Mouse (Mus musculus) stomach, postnatal 0 days (tissue): ENCODE data around the gene Gm21974. TPM values are rescaled to one million over a fixed set of nuclear protein-coding genes. Genes with fewer than 3 reads are reported as not detected.

ENCODE experiments used
- ATAC-seq: fragments of 200-750 bp; cut with Nextera tagmentation; 2 replicates; pipeline ENCODE4 v1.8.0; 2017; ENCODE audit not compliant: low FRiP score, low TSS enrichment
- DNase-seq: peaks from one replicate; pipeline ENCODE4 v3.0.0-alpha.2; 2016; ENCODE audit warnings: low spot score
- H3K27ac ChIP-seq: fragments of 300-500 bp; sonication (generic); replicated peaks from 2 replicates; pipeline ENCODE4 v1.5.1; 2014; ENCODE audit warnings: mild to moderate bottlenecking, control low read depth
- H3K27me3 ChIP-seq: fragments of 300-500 bp; sonication (generic); 2 replicates; pipeline ENCODE4 v1.6.1; 2014; ENCODE audit warnings: low read length; ENCODE audit not compliant: control insufficient read depth, insufficient read depth
- H3K36me3 ChIP-seq: fragments of 300-500 bp; sonication (generic); 2 replicates; pipeline ENCODE4 v1.6.1; 2014; ENCODE audit warnings: low read length, mixed read lengths; ENCODE audit not compliant: control insufficient read depth, insufficient read depth
- H3K4me1 ChIP-seq: fragments of 300-500 bp; sonication (generic); replicated peaks from 2 replicates; pipeline ENCODE4 v1.6.1; 2014; ENCODE audit warnings: antibody characterized with exemption; ENCODE audit not compliant: control insufficient read depth, insufficient read depth
- H3K4me2 ChIP-seq: fragments of 300-500 bp; sonication (generic); replicated peaks from 2 replicates; pipeline ENCODE4 v1.6.1; 2014; ENCODE audit warnings: low read depth, mild to moderate bottlenecking, control low read depth, moderate library complexity
- H3K4me3 ChIP-seq: fragments of 300-500 bp; sonication (generic); 2 replicates; pipeline ENCODE4 v1.5.1; 2014; ENCODE audit warnings: low read depth, low read length, control low read depth
- H3K9ac ChIP-seq: fragments of 300-500 bp; sonication (generic); 2 replicates; pipeline ENCODE4 v1.6.1; 2014; ENCODE audit warnings: mild to moderate bottlenecking, low read length, control low read depth, mixed read lengths
- H3K9me3 ChIP-seq: fragments of 300-500 bp; sonication (generic); 2 replicates; pipeline ENCODE4 v1.6.1; 2016; ENCODE audit warnings: low read length; ENCODE audit not compliant: control insufficient read depth
- CTCF ChIP-seq: IDR thresholded peaks from 2 replicates; pipeline ENCODE4 v1.5.1; 2016; ENCODE audit warnings: antibody characterized with exemption, low read depth, mild to moderate bottlenecking, moderate library complexity
- EP300 ChIP-seq: optimal IDR thresholded peaks from 2 replicates; pipeline ENCODE3; 2016; ENCODE audit warnings: antibody characterized with exemption
- WGBS: fragments of 180-500 bp; shearing (Covaris S2); extraction: QIAGEN DNeasy Blood & Tissue Kit; methylation state at CpG from one replicate; pipeline ENCODE4 v1.1.7; 2014; 5-methylcytosine and 5-hydroxymethylcytosine counted together
- polyA plus RNA-seq: library from polyadenylated mRNA; unstranded; fragments of >200 nt; fragmentation: Nextera tagmentation; extraction: Ambion mirVana; gene quantifications from 2 replicates; pipeline ENCODE4 v1.2.1, GENCODE M21; 2015

The Gm21974 gene
- polyA plus RNA-seq, 1 experiment from 2014 or later, result not detected

GRCm38 (mm10) chr7:127894480-127894879, 774 bp downstream of the Gm21974 start:
- Histone ChIP-seq H3K27ac (no peak overlapping the region), H3K36me3 (no peaks in the 10 kb centered on the region; the same call in 1 of the 2 replicates), H3K4me1 (no peaks in the 10 kb centered on the region), H3K27me3 (no peaks in the 10 kb centered on the region), H3K4me3 (peak overlapping the region; percentile 59; the same call in 1 of the 2 replicates), H3K9ac (peak overlapping the region; percentile 70; the same call in 1 of the 2 replicates), H3K4me2 (peak overlapping the region; percentile 79), H3K9me3 (no peaks in the 10 kb centered on the region)
- TF ChIP-seq EP300 (no peak), CTCF (peak; percentile 29; the same call in 1 of the 2 replicates)
- peak; percentile 41 for DNase-seq
- WGBS, result 56% methylated on average over 5 of the region's 5 CpGs
- no peak for ATAC-seq

- H3K9me3 ChIP-seq, result no peaks in the 10 kb centered on the region
- no peak for ATAC-seq
- TF ChIP-seq EP300, result no peak
- TF ChIP-seq CTCF, result no peak
- H3K36me3 ChIP-seq, result peaks cover 7% of the 10 kb centered on the region; the same call in 1 of the 2 replicates
- WGBS, result 24% methylated on average over 4 of the region's 4 CpGs
- H3K4me2 ChIP-seq, result no peak within 1 kb of the TSS
- H3K4me1 ChIP-seq, result no peaks in the 10 kb centered on the region
- H3K9ac ChIP-seq, result no peak within 1 kb of the TSS
- no peaks in the 10 kb centered on the region for H3K27me3 ChIP-seq
- peak; percentile 79 for DNase-seq
- no peak within 1 kb of the TSS for H3K27ac ChIP-seq
- no peak within 1 kb of the TSS for H3K4me3 ChIP-seq
These were observed 4.5 kb downstream of the Gm21974 start, which contains the start of gene Prss53 for GRCm38 (mm10) chr7:127890798-127891197. Gene Prss53 (minus strand): TSS chr7:127890970.

DNA sequence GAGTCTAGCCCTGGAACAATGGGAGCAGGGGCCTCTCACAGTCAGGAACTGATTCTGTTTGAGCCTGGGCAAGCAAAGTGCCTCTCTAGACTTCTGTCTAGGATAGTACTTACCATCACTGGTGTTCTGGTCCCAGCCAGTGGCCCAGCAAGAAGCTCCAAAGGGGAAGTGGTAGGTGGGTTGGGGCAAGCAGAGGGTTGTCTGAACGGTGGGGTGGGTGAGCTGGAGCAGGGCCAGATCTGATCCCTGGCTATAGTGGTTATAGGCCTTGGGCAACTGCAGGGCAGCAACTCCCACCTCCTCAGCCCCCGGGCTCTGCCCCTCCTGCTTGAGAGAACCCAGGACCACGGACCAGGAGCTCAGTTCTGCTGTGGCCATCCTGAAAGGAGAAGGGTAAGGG, 6.4 kb downstream of the Gm21974 start:
- ATAC-seq (no peak), DNase-seq (no peak)
- Histone ChIP-seq H3K4me2 (no peak overlapping the region), H3K9me3 (no peaks in the 10 kb centered on the region), H3K36me3 (peaks cover 9% of the 10 kb centered on the region; the same call in 1 of the 2 replicates), H3K27ac (no peak overlapping the region), H3K27me3 (no peaks in the 10 kb centered on the region), H3K4me1 (no peaks in the 10 kb centered on the region), H3K9ac (no peak overlapping the region), H3K4me3 (no peak overlapping the region)
- 62% methylated on average over 3 of the region's 3 CpGs for WGBS
- TF ChIP-seq CTCF, result no peak
- TF ChIP-seq EP300, result no peak

DNA sequence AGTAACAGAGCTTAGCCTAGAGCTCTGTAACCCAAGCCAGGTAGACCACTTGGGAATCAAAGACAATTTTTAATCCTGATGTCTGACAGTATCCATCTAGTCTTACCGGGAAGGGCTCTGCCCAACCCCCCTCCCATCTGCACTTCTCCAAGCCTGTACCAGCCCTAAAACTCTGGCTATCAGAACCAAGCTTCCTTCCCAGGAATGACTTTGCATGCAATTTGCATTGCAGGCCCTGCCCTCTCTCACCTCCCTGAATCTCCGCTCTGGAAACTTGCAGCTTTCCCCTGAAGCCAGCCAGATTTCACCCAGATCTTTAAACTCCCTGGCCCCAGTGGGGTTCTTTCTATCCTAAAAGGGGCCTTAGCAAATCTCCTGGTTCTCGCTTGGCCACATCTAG, 7.5 kb downstream of the Gm21974 start:
- Histone ChIP-seq H3K27ac (no peak overlapping the region), H3K36me3 (peaks cover 12% of the 10 kb centered on the region; the same call in 1 of the 2 replicates), H3K4me1 (no peaks in the 10 kb centered on the region), H3K9me3 (no peaks in the 10 kb centered on the region), H3K4me2 (no peak overlapping the region), H3K4me3 (no peak overlapping the region), H3K9ac (no peak overlapping the region), H3K27me3 (no peaks in the 10 kb centered on the region)
- TF ChIP-seq CTCF (no peak), EP300 (no peak)
- ATAC-seq, result no peak
- 75% methylated on average over 3 of the region's 3 CpGs for WGBS
- DNase-seq, result no peak

GRCm38 (mm10) chr7:127887191-127887590, 8.1 kb downstream of the Gm21974 start:
- Histone ChIP-seq H3K9me3 (no peaks in the 10 kb centered on the region), H3K36me3 (peaks cover 14% of the 10 kb centered on the region; the same call in 1 of the 2 replicates), H3K27me3 (no peaks in the 10 kb centered on the region), H3K4me1 (no peaks in the 10 kb centered on the region), H3K4me3 (no peak overlapping the region), H3K9ac (no peak overlapping the region), H3K4me2 (no peak overlapping the region), H3K27ac (no peak overlapping the region)
- DNase-seq (no peak), ATAC-seq (no peak)
- no peak for TF ChIP-seq EP300
- no peak for TF ChIP-seq CTCF
- 86% methylated on average over 8 of the region's 8 CpGs for WGBS

DNA sequence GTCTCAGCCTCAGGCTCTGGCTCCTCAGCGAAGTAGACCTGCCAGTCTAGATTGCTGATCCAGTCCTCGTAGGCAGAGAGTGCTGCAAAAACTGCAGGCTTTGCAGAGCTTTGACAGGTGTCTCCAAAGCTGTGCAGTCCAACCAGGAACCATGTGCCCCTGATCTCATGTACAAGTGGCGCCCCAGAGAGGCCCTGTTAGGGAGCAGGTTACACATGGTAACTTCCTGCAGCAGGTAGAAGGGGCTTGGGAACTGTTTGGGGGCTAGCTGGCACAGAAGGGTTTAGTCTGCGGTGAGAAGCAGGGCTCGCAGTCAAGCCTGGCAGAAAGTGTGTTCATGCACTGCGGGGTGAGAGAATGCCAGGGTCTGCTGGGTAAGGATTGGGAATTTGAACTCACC, 8.7 kb downstream of the Gm21974 start:
- no peak overlapping the region for H3K9ac ChIP-seq

More for the DNA sequence above, 8.7 kb downstream of the Gm21974 start:
- TF ChIP-seq CTCF (no peak), EP300 (no peak)
- no peaks in the 10 kb centered on the region for H3K27me3 ChIP-seq
- no peak overlapping the region for H3K4me2 ChIP-seq
- H3K27ac ChIP-seq, result no peak overlapping the region
- H3K4me3 ChIP-seq, result no peak overlapping the region
- H3K9me3 ChIP-seq, result no peaks in the 10 kb centered on the region
- H3K36me3 ChIP-seq, result peaks cover 16% of the 10 kb centered on the region; the same call in 1 of the 2 replicates
- H3K4me1 ChIP-seq, result no peaks in the 10 kb centered on the region
- no peak for ATAC-seq
- DNase-seq, result no peak
- 90% methylated on average over 6 of the region's 6 CpGs for WGBS
